Mouse (Mus musculus) embryonic facial prominence, embryonic 14.5 days (tissue): ENCODE results near the gene Gpr37. TPM values are rescaled to one million over a fixed set of nuclear protein-coding genes. Genes with fewer than 3 reads are reported as not detected.

Experiments used
- ATAC-seq: fragments of 200-750 bp; cut with Nextera tagmentation; 2 replicates; pipeline ENCODE4 v1.8.0; 2017; ENCODE audit warnings: low read depth, moderate number of reproducible peaks, moderate TSS enrichment
- DNase-seq: peaks from one replicate; pipeline ENCODE4 v3.0.0-alpha.2; 2015; ENCODE audit warnings: low spot score
- H3K27ac ChIP-seq: fragments of 300-500 bp; sonication (generic); replicated peaks from 2 replicates; pipeline ENCODE4 v1.5.1; 2014; ENCODE audit warnings: low read depth, mild to moderate bottlenecking, low read length, moderate library complexity
- H3K27me3 ChIP-seq: fragments of 300-500 bp; sonication (generic); replicated peaks from 2 replicates; pipeline ENCODE4 v1.6.1; 2014; ENCODE audit warnings: low read length; ENCODE audit not compliant: control insufficient read depth, insufficient read depth
- H3K36me3 ChIP-seq: fragments of 300-500 bp; sonication (generic); 2 replicates; pipeline ENCODE4 v1.6.1; 2014; ENCODE audit warnings: low read length, mixed read lengths; ENCODE audit not compliant: control insufficient read depth, insufficient read depth
- H3K4me1 ChIP-seq: fragments of 300-500 bp; sonication (generic); 2 replicates; pipeline ENCODE4 v1.6.1; 2014; ENCODE audit warnings: antibody characterized with exemption, low read length; ENCODE audit not compliant: control insufficient read depth, insufficient read depth
- H3K4me2 ChIP-seq: fragments of 300-500 bp; sonication (generic); 2 replicates; pipeline ENCODE4 v1.6.1; 2014; ENCODE audit warnings: low read depth, mild to moderate bottlenecking, low read length, moderate library complexity, mixed read lengths
- H3K4me3 ChIP-seq: fragments of 300-500 bp; sonication (generic); 2 replicates; pipeline ENCODE4 v1.5.1; 2014; ENCODE audit warnings: low read depth, mild to moderate bottlenecking, low read length
- H3K9ac ChIP-seq: fragments of 300-500 bp; sonication (generic); 2 replicates; pipeline ENCODE4 v1.6.1; 2014; ENCODE audit warnings: low read depth, mild to moderate bottlenecking, low read length, moderate library complexity, mixed read lengths
- H3K9me3 ChIP-seq: fragments of 300-500 bp; sonication (generic); 2 replicates; pipeline ENCODE4 v1.6.1; 2016; ENCODE audit warnings: low read length; ENCODE audit not compliant: control insufficient read depth
- WGBS: fragments of 180-500 bp; shearing (Covaris S2); extraction: QIAGEN DNeasy Blood & Tissue Kit; methylation state at CpG from one replicate; pipeline ENCODE4 v1.1.7; 2014; 5-methylcytosine and 5-hydroxymethylcytosine counted together
- polyA plus RNA-seq: library from polyadenylated mRNA; unstranded; fragments of >200 nt; fragmentation: Nextera tagmentation; extraction: Ambion mirVana; gene quantifications from 2 replicates; pipeline ENCODE4 v1.2.1, GENCODE M21; 2014

Gpr37 gene
- polyA plus RNA-seq, 1 experiment from 2014 or later: 3.7 TPM

GRCm38 (mm10) chr6:25688927-25689519 lies 1.5 kb downstream of the Gpr37 start:
- H3K27ac ChIP-seq: no peak overlapping the region
- peak; percentile 23; the same call in 1 of the 2 replicates for ATAC-seq
- H3K9me3 ChIP-seq: no peaks in the 10 kb centered on the region
- peak; percentile 13 for DNase-seq
- no peaks in the 10 kb centered on the region for H3K36me3 ChIP-seq
- 3% methylated on average over 15 of the region's 25 CpGs for WGBS
- H3K4me2 ChIP-seq: peak overlapping the region; percentile 95
- peaks cover 15% of the 10 kb centered on the region for H3K27me3 ChIP-seq
- peak overlapping the region; percentile 49 for H3K9ac ChIP-seq
- peak overlapping the region; percentile 54 for H3K4me3 ChIP-seq
- peaks cover 13% of the 10 kb centered on the region; the same call in 1 of the 2 replicates for H3K4me1 ChIP-seq

- H3K9ac ChIP-seq: no peak overlapping the region
- no peaks in the 10 kb centered on the region for H3K36me3 ChIP-seq
- DNase-seq (peak; percentile 85), ATAC-seq (peak; percentile 16; the same call in 1 of the 2 replicates)
- no peak overlapping the region for H3K4me3 ChIP-seq
- H3K27me3 ChIP-seq: peaks cover 15% of the 10 kb centered on the region
- WGBS: 30% methylated on average over 3 of the region's 3 CpGs
- H3K9me3 ChIP-seq: no peaks in the 10 kb centered on the region
- no peak overlapping the region for H3K27ac ChIP-seq
- peaks cover 13% of the 10 kb centered on the region; the same call in 1 of the 2 replicates for H3K4me1 ChIP-seq
- peak overlapping the region; percentile 33 for H3K4me2 ChIP-seq
Measured at GRCm38 (mm10) chr6:25686760-25687200, 3.7 kb downstream of the Gpr37 start.

- peaks cover 13% of the 10 kb centered on the region; the same call in 1 of the 2 replicates for H3K4me1 ChIP-seq
- no peak overlapping the region for H3K9ac ChIP-seq
- no peak overlapping the region for H3K4me3 ChIP-seq
- no peak overlapping the region for H3K27ac ChIP-seq
- WGBS: 69% methylated on average over 2 of the region's 2 CpGs
- no peaks in the 10 kb centered on the region for H3K9me3 ChIP-seq
- peaks cover 15% of the 10 kb centered on the region for H3K27me3 ChIP-seq
- H3K4me2 ChIP-seq: no peak overlapping the region
- ATAC-seq (no peak), DNase-seq (no peak)
- H3K36me3 ChIP-seq: no peaks in the 10 kb centered on the region
Measured at GRCm38 (mm10) chr6:25684391-25684790, 6.1 kb downstream of the Gpr37 start.

- Histone ChIP-seq H3K27ac (no peak overlapping the region), H3K4me2 (no peak overlapping the region), H3K4me3 (no peak overlapping the region), H3K36me3 (no peaks in the 10 kb centered on the region), H3K4me1 (no peaks in the 10 kb centered on the region), H3K9me3 (no peaks in the 10 kb centered on the region), H3K27me3 (no peaks in the 10 kb centered on the region), H3K9ac (no peak overlapping the region)
- DNase-seq: no peak
- ATAC-seq: no peak
- WGBS: 96% methylated on average over 4 of the region's 4 CpGs
Measured at GRCm38 (mm10) chr6:25675111-25675510, 15.4 kb downstream of the Gpr37 start.

- DNase-seq: no peak
- 70% methylated on average over 3 of the region's 3 CpGs for WGBS
- no peaks in the 10 kb centered on the region for H3K36me3 ChIP-seq
- H3K9me3 ChIP-seq: no peaks in the 10 kb centered on the region
- no peaks in the 10 kb centered on the region for H3K4me1 ChIP-seq
- H3K27me3 ChIP-seq: no peaks in the 10 kb centered on the region
- no peak overlapping the region for H3K4me3 ChIP-seq
- no peak for ATAC-seq
- H3K9ac ChIP-seq: no peak overlapping the region
- no peak overlapping the region for H3K4me2 ChIP-seq
- no peak overlapping the region for H3K27ac ChIP-seq
Measured at GRCm38 (mm10) chr6:25673801-25674200, 16.7 kb downstream of the Gpr37 start.

- Histone ChIP-seq H3K27me3 (no peaks in the 10 kb centered on the region), H3K9ac (no peak overlapping the region), H3K9me3 (no peaks in the 10 kb centered on the region), H3K27ac (no peak overlapping the region), H3K4me3 (no peak overlapping the region), H3K36me3 (no peaks in the 10 kb centered on the region), H3K4me1 (no peaks in the 10 kb centered on the region), H3K4me2 (no peak overlapping the region)
- 59% methylated on average over 4 of the region's 4 CpGs for WGBS
- DNase-seq (no peak), ATAC-seq (no peak)
Measured at GRCm38 (mm10) chr6:25670150-25670549, 20.4 kb downstream of the Gpr37 start.

- DNase-seq (no peak), ATAC-seq (no peak)
- Histone ChIP-seq H3K4me3 (no peak overlapping the region), H3K4me2 (no peak overlapping the region), H3K27me3 (no peaks in the 10 kb centered on the region), H3K9ac (no peak overlapping the region), H3K9me3 (no peaks in the 10 kb centered on the region), H3K36me3 (no peaks in the 10 kb centered on the region), H3K27ac (no peak overlapping the region), H3K4me1 (no peaks in the 10 kb centered on the region)
- 82% methylated on average over 2 of the region's 2 CpGs for WGBS
Measured at GRCm38 (mm10) chr6:25663942-25664341, 26.6 kb downstream of the Gpr37 start.

GRCm38 (mm10) chr6:25659924-25660675 lies 30.4 kb downstream of the Gpr37 start:
- Histone ChIP-seq H3K27ac (no peak overlapping the region), H3K9me3 (no peaks in the 10 kb centered on the region), H3K9ac (no peak overlapping the region), H3K4me2 (no peak overlapping the region), H3K36me3 (no peaks in the 10 kb centered on the region), H3K4me1 (no peaks in the 10 kb centered on the region), H3K27me3 (no peaks in the 10 kb centered on the region), H3K4me3 (no peak overlapping the region)
- WGBS: 65% methylated on average over 3 of the region's 3 CpGs
- DNase-seq: peak; percentile 9
- no peak for ATAC-seq
